Mouse (Mus musculus): Measurements from ENCODE around the gene Poldip3. TPM values are rescaled to one million over a fixed set of nuclear protein-coding genes. Genes with fewer than 3 reads are reported as not detected.
"Not testable (repeated sequence)": the region's sequence is repeated elsewhere in the genome, so short reads cannot be mapped to it uniquely, and the experiment has no call there.

Poldip3 gene
- total RNA-seq, 1 experiment from 2014 or later: 115 TPM

DNA sequence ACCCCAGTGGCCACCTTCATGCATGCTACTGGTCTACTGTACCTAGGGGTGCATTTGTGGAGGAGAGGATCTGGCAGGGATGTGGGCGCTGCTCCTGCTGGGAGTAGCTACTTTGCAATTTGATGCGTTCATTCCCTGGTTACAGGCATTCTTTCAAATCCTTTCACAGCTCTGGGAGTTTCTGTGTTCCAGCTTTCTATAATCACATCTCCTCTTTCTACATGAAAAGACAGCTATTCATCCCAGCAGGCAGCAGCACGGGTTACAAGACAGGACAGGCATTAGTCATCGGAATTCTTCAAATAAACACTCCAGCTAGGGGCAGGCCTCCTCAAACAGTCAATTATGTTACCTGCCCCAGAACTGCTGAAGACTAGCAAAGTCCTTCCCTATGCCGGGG lies 6.3 kb downstream of the Poldip3 start:
- ATAC-seq (ENCODE audit: extremely low read depth, insufficient number of reproducible peaks, low FRiP score, poor library complexity, severe bottlenecking): no peak

DNA sequence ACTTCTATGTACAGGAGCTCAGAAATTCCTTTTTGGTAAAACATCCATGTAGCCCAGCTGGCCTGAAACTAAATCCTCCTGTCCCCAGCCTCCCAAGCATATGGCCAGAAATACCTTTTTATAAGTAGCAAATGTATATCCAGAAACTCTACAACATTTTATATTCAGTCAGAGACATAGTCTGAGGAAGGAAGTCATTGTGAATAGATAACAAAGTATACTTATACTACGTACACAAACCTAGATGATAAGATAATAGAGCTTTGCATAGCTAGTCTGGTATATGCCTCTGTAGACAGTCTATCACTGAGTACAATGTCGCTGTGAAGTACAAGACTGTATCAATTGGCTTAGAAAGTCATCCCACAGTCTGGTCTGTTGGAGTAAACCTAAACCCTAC lies 13.5 kb downstream of the Poldip3 start:
- no peak for ATAC-seq (ENCODE audit: extremely low read depth, insufficient number of reproducible peaks, low FRiP score, poor library complexity, severe bottlenecking)

DNA sequence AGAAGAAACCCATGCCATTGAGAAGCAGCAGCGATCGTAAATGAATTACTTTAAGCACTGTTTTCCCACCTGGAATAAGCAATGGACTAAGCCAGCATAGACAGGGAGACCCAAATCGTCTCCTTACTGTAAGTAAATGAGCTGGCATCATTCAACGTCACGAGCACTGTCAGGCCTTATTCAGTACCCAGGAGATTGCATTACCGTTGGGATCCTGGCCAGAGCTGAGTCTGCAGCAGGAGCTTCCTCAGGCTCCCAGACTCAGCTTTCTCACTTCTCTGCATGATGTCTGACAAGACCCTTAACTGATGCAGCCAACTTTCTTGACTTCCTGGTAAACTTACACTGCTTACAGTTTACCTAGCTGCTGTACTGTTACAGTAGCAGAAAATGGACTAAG lies 14.5 kb downstream of the Poldip3 start:
- ATAC-seq (ENCODE audit: extremely low read depth, insufficient number of reproducible peaks, low FRiP score, poor library complexity, severe bottlenecking): no peak

DNA sequence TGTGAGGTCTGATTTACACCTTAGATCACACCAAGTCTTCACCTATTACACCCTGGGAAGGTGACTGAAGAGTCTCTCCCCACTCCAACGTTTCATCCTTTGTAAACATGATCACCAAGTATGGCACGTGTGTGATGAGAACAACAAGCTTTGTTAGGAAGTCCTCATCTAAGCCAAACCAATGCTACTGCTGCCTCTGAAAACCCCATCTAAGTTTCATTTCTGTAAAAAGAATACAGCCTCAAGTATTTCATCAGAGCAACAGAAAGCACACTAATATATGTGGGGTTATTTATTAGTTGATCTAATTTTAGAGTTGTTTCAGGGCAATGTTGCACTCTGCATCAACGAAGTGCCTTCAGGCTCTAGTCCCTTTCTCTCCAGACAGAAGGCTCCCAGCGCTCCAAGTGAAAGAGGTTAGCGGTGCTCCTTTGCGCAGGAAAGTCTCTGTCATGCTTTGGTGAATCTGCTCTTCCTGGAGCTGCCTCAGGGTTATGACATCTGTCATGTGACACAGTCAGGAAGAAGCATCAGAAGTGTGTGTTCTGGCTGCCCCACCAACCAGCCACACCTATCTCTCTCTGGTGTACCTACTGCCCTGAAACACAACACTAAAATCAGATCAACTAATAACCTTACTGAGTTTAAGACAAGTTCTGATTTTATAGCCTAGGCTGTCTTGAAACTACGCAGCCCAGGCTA lies 19.5 kb downstream of the Poldip3 start:
- ATAC-seq (ENCODE audit: extremely low read depth, insufficient number of reproducible peaks, low FRiP score, poor library complexity, severe bottlenecking): no peak

DNA sequence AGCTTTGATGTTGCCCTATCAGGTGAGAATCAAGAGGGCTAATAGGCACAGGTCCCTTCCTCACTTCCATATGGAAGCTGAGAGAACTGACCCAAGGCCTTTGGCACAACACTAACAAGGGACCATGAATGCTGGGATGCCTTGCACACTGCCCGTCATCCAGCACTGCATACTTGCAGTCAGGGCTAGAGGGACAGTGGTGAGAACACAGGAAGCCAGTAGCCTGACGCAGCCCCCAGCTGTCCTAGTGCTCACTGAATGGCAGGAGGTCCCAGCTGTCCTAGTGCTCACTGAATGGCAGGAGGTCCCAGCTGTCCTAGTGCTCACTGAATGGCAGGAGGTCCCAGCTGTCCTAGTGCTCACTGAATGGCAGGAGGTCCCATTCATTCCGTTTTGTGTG lies 22.1 kb downstream of the Poldip3 start:
- ATAC-seq (ENCODE audit: extremely low read depth, insufficient number of reproducible peaks, low FRiP score, poor library complexity, severe bottlenecking): not testable (repeated sequence)

DNA sequence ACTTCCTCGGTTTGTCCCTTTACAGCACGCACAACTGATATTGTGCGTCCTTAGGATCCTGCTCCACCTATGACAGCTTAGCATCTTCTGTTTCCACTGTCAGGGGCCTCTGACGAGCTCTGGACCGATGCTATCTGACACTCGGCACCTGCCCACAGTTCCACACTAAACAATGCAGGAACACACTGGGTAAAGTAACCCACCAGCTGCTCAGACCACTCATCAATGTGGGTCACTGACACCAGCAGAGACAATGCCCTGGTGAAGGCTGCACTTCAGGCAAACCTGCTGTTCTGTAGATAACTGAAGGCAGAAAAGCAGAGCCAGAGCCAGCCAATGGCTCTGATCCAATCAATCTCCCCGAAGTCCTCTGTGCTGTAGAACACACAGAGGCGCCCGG lies 22.6 kb downstream of the Poldip3 start:
- no peak for ATAC-seq (ENCODE audit: extremely low read depth, insufficient number of reproducible peaks, low FRiP score, poor library complexity, severe bottlenecking)

DNA sequence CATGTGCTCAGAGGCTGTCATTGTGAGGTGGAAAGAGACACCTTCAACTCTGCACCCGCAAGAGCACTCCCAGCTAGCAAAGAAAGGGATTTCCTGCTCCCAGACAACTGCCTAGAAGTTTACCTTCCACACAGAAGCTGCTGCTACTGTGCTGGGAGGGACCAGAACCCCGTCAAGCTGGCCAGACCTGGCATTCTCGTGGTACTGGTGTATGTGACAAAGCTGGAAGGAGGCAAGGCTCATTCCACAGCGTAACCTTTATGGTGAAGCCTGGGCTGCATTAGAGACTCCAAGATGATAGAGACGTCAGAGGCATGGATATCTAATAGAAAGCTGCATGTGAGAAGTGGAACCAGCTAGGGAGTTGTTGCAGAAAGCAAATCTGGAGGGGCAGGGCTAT lies 24.6 kb downstream of the Poldip3 start:
- no peak for ATAC-seq (ENCODE audit: extremely low read depth, insufficient number of reproducible peaks, low FRiP score, poor library complexity, severe bottlenecking)

DNA sequence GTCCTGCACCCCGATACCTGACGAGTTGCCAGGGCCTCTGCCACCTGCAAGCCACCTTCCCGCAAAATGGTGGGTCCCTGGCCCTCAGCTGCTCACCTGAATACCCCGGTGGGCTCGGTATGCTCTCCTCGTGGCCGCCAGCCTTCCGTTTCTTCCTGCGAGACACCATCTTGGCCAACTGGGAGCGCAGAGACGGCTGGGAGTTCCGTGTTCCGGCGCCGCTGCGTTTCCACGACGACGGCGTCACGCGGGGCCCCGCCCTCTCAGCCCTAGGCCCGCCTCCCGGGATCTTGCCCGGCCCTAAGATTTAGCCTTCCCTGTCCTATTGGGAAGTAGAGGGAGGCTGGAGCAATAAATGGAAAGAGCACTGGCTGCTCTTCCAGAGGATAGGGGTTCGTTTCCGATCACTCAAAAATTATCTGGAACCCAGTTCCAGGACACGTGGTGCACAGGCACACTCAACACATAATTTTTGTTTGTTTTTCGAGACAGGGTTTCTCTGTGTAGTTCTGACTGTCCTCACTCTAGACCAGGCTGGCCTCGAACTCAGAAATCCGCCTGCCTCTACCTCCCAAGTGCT lies 26.5 kb downstream of the Poldip3 start, which contains the start of gene Rrp7a:
TSS of gene Rrp7a (minus strand) at position 236 of the 580 bp plus-strand sequence.
- ATAC-seq (ENCODE audit: extremely low read depth, insufficient number of reproducible peaks, low FRiP score, poor library complexity, severe bottlenecking): peak; percentile 55; the same call in 1 of the 2 replicates

DNA sequence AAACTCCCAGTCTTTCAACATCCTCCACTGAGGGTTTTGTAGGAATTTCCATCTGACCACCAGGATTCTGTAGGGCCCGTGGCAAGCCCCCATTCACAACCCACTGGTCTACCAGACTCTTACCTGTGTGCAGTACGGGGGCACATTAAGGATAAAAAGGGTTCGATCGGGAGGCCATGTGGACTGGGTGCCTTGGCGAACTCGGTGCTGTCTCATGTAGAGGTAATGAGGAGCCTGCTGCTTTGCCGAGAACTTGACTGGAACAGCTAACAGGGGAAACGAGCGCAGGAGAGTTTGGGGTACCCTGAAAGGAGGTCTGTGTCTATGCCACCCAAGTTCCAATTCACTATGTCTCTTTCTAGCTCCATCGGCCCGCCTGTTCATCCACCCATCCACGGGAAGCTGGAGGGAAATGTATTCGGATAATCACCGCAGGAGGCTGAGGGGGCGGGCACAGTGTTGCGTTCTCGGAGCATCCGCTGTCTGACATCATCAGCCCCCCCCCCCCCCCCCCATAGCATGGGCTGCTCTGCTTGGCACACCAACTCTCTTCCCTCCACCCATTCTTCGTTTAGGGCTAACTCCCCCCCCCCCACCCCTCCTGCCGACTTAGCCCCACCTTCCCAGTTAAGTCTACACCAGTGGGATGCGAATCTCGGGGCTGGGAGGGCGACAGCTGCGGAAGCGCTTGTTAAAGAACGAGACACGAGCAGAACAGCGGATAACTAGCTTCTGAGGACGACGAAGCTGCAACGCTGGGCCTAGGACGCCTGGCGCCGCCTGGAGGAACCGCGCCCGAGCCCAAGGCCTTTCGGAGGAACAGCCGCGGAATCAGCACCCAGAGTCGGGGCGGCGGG lies 27.2 kb downstream of the Poldip3 start:
- ATAC-seq (ENCODE audit: extremely low read depth, insufficient number of reproducible peaks, low FRiP score, poor library complexity, severe bottlenecking): no peak

DNA sequence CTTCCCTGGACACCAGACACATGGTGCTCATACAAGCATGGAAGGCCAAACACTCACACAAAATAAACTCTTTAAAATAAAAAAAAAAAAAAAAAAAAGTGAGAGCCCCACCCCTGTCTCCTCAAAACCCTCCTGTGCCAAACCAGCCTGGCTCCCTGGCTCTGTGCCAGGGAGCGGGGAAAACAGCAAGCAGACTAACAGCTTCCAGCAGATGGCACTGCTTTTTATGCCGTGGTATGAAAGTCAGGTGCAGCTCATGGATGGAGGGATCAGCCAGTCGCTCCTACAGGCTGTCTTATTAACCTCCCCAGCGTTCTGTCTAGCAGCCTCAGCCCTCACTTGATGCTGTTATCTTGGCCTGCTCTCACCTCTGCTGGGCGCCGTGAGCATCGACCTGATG lies 30.8 kb downstream of the Poldip3 start:
- no peak for ATAC-seq (ENCODE audit: extremely low read depth, insufficient number of reproducible peaks, low FRiP score, poor library complexity, severe bottlenecking)

DNA sequence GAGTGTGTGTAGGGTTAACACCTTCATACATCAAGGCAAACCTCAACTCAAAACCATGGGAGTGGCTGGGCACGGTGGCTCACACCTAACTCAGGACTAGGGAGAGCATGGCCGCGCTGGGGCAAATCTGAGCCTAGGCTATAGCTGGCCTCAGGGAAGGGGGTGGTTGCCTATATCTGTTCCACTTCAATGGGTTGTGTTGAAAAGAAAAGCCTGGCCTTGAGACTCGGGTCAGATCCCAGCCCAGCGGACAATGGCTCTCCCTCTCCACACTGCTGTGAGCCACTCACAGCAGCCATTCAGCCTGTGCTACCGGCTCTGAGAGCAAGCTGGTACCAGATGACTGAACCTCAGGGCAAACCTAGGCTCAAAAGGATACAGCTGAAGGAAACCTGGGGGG lies 34.1 kb downstream of the Poldip3 start:
- ATAC-seq (ENCODE audit: extremely low read depth, insufficient number of reproducible peaks, low FRiP score, poor library complexity, severe bottlenecking): no peak

DNA sequence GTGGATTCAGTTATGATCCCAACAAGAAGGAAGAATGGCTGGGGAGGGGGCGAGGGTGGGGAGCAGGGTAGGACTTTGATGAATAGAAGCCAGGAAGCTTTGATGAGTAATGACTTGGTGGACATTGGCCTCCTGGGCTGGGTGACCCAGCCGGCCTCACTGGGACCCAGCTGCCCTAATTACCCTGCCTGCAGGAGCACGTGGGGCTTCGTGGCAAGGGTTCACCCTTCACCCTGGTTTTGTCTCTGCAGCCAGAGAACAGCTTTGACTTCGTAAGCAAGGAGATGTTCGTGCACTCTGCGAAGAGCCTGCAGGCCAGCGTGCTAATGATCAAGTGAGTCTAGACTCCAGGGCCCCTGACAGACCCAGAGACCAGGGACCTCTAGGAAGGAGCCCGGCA lies 35.1 kb downstream of the Poldip3 start:
- no peak for ATAC-seq (ENCODE audit: extremely low read depth, insufficient number of reproducible peaks, low FRiP score, poor library complexity, severe bottlenecking)

DNA sequence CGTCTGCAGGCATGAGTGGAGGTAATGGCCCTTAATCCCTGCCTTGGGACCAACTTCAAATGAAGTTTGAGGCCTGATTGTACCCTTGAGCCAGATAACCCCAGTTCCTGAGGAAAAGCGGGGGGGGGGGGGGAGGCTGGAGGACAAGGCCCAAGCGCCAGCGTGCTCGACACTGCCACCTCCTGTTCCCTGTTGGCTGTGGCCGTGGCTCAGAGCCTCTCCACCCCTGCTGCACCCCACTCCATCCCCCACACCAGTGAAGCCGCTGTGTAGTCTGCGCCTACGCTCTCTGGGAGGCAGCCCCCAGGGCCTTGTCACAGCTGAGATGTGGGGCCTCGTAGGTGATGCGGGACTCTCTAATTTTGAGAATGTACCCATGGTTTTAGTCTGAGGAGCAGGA lies 36.3 kb downstream of the Poldip3 start:
- ATAC-seq (ENCODE audit: extremely low read depth, insufficient number of reproducible peaks, low FRiP score, poor library complexity, severe bottlenecking): peak; percentile 24; the same call in 1 of the 2 replicates

DNA sequence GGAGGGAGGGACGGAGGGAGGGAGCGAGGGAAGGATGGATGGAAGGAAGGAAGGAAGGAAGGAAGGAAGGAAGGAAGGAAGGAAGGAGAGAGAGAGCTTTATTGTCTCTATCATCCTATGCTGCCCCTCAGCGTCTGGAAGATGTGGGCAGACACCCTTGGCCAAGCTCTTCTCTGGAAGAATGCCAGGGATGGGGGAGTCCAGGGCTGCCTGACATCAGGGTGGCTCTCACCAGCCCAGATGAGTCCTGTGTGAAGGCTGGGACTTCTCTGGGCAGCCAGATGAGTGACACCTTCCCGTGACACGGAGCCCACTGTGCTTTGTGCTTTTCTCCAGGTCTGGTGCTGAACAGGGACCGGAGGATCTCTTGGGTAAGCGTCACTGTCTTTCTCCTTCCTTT lies 37.3 kb downstream of the Poldip3 start:
- ATAC-seq (ENCODE audit: extremely low read depth, insufficient number of reproducible peaks, low FRiP score, poor library complexity, severe bottlenecking): no peak

DNA sequence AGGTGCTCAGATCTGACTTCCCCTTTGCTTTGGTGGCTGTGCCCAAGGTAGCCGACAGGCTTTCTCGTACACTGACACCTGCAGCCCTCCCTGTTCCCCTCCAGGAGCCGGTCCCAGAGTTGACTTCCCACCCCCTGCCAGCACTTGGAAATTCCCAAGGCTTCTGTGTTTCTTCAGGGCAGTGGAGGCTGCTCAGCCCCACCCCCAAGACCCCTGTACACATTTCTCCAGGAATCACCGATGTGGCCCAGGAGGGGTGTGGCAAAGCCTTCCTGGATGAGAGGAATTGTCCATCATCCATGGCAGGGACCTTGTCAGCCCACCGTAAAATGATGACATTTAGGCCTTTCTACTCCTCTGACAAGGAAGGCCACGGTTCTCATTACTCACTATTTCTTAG lies 37.9 kb downstream of the Poldip3 start:
- ATAC-seq (ENCODE audit: extremely low read depth, insufficient number of reproducible peaks, low FRiP score, poor library complexity, severe bottlenecking): no peak

DNA sequence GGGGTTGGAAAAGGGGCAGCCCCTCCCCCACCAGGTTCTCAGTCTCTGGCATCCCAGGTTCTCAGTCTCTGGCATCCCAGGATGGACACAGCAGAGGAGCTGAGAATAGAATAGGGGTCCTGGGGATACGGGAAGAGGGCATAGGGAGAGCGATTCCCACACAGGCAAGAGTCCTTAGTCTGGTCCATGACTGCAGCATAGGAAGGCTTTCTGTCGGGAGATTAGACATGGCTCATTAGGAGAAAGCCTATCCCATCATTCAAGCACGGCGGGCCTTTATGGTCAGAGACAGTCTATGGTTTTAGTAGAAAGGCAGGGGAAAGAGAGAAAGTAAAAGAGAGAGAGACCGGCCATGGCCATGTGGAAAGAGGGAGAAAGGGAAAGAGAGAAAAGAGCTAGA lies 41.4 kb downstream of the Poldip3 start:
- ATAC-seq (ENCODE audit: extremely low read depth, insufficient number of reproducible peaks, low FRiP score, poor library complexity, severe bottlenecking): no peak

DNA sequence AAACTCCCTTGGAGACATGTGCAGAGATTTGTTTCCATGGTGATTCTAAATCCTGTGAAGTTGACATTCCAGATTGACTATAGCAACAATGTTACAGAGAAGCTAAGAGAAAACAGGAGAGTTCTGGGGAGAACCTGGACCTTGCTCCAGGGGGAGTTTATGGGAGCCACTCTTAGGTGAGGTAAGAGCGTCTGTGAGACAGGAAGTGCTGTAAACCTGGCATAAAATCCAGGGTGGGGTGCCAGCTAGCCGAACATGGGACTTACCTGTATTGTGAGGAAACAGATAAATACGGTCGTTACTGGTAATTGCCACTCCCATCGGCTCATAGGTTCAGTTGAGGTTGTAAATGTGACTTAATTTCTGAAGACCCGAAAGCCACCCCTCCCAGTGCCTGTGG lies 42.8 kb downstream of the Poldip3 start:
- no peak for ATAC-seq (ENCODE audit: extremely low read depth, insufficient number of reproducible peaks, low FRiP score, poor library complexity, severe bottlenecking)

DNA sequence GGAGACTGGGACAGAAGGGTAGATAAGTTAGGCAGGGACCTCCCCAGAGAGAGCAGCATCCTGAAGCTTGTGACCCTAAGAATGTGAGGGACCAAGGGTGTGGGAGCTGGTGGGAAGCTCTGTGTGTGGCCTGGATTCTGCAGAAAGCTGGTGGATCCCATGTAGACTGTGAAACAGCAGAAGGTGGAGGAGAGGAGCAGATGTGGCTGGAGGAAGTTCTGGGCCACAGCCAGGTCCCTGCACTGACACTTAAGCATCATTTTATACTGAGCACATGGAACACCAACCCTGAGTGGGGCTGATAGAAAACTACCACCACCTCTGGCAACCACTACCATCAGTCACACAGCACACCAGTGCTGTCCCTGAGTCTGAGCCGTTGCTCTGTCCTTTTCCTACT lies 46.1 kb downstream of the Poldip3 start:
- no peak for ATAC-seq (ENCODE audit: extremely low read depth, insufficient number of reproducible peaks, low FRiP score, poor library complexity, severe bottlenecking)

DNA sequence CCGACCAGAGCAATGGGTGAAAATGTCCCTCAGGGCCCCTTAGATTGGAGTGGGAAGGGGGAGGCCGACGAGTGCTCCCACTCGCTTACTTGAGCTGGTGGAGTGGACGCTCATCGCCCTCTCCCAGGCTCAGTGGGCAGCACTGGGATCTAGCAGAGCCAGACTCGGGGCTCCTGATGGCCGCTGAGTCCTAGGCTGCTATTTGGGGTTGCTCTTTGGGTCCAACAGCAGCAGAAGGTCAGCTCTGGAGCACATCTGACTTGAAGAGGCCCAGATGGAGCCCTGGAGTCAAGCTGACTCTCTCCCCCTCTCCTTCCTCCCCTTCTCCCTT lies 48.9 kb downstream of the Poldip3 start:
- ATAC-seq (ENCODE audit: extremely low read depth, insufficient number of reproducible peaks, low FRiP score, poor library complexity, severe bottlenecking): no peak

Data from neutrophil, adult 5-6 weeks (primary cell).